Mouse (Mus musculus): Measurements from ENCODE around the gene Abtb2.

DNA sequence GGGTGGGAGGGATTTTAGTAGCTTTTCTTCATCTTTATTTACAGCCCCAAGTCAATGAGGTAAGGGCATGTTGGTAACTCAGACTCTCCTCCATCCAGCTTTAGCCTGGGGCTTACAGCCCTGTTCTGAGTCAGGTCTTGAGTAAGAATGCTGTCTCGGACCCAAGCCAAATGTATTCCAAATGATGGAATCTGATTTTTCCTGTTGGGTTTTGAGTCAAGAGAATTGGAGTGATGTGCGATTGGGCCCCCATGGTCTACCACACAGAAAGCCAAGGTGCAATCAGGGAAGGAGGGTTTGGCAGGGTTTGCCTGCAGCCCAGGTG lies 66.8 kb downstream of the Abtb2 start:
- TF ChIP-seq POLR2AphosphoS5 (IDR thresholded peaks at IDR 0.05; ENCODE audit: insufficient replicate concordance, low read depth, low read length), result no peak
- no peak for TF ChIP-seq CTCF (IDR thresholded peaks at IDR 0.05; ENCODE audit: low read depth, low read length)
- no peak for TF ChIP-seq GATA1 (IDR thresholded peaks at IDR 0.05; ENCODE audit: borderline replicate concordance, low read length)
